Mouse (Mus musculus) lung, adult 2 months (tissue): ENCODE data around the gene Tnfrsf8. TPM values are rescaled to one million over a fixed set of nuclear protein-coding genes. Genes with fewer than 3 reads are reported as not detected.
"Not testable (repeated sequence)": the region's sequence is repeated elsewhere in the genome, so short reads cannot be mapped to it uniquely, and the experiment has no call there.

Experiments used
- DNase-seq: peaks from one replicate; pipeline ENCODE4 v3.0.0; 2022
- H3K4me1 ChIP-seq: fragments of 200-500 bp; 2 replicates; pipeline ENCODE4 v1.6.1; 2011; ENCODE audit warnings: low read length; ENCODE audit not compliant: control insufficient read depth, insufficient read depth
- H3K4me3 ChIP-seq: fragments of 200-500 bp; replicated peaks from 2 replicates; pipeline ENCODE3; 2011; ENCODE audit warnings: low read depth, mild to moderate bottlenecking, control low read depth, low read length; ENCODE audit errors: extremely low read depth
- CTCF ChIP-seq: fragments of 200-500 bp; IDR thresholded peaks from 2 replicates; pipeline ENCODE4 v1.5.1; 2011; ENCODE audit warnings: mild to moderate bottlenecking, low read length, control low read depth; ENCODE audit not compliant: insufficient read depth
- POLR2A ChIP-seq: fragments of 200-500 bp; IDR thresholded peaks from 2 replicates; pipeline ENCODE4 v1.6.1; 2011; ENCODE audit warnings: low read depth, mild to moderate bottlenecking, control low read depth, low read length, borderline replicate concordance; ENCODE audit errors: extremely low read depth
- WGBS: fragments of 180-500 bp; shearing (Covaris S2); methylation state at CpG from one replicate; pipeline ENCODE4 v1.1.7; 2018; 5-methylcytosine and 5-hydroxymethylcytosine counted together
- polyA plus RNA-seq: library from polyadenylated mRNA; depleted of rRNA; stranded (reverse); fragments of >200 nt; gene quantifications from 2 replicates; pipeline ENCODE4 v1.2.3, GENCODE M21; 2012; rRNA removed

The Tnfrsf8 gene
- 0.24 and 0.28 TPM in 2 replicates for polyA plus RNA-seq

DNA sequence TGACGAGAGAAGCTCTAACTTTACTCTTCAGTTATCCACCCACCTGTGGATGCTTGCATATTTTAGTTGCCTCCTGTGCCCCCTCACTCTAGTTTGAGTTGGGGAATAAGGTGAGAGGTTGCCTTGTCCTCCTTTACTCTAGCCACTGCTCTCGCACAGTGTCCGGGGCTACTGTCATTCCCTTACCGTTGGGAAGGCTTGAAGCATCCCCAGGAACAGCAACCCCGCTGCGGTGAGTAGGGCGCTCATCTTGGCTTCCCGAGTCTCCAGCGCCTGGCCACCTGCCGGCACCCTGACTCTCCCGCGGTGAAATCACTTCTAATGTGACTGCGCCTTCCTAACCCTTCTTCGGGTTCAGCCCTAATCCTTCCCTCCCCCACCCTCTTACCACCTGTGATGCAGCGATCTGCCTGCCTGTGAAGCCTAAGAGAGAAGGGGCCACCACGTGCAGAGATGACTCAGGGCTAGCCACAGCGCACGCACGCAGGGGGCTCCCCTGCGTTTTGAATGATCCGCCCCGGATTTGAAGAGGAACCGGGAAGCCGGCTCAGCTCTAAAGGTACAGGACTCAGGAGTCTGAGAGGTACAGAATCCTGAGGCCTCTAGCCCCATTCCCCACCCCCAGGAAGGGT, at the start of gene Tnfrsf8:
Gene Tnfrsf8, minus strand, starts transcription at position 329 of the 632 bp plus-strand sequence.
- H3K4me3 ChIP-seq, result no peak within 1 kb of the TSS
- 3% methylated on average over 24 of the region's 24 CpGs for WGBS
- no peaks in the 10 kb centered on the region for H3K4me1 ChIP-seq
- TF ChIP-seq POLR2A, result no peak
- no peak for TF ChIP-seq CTCF
- no peak for DNase-seq

DNA sequence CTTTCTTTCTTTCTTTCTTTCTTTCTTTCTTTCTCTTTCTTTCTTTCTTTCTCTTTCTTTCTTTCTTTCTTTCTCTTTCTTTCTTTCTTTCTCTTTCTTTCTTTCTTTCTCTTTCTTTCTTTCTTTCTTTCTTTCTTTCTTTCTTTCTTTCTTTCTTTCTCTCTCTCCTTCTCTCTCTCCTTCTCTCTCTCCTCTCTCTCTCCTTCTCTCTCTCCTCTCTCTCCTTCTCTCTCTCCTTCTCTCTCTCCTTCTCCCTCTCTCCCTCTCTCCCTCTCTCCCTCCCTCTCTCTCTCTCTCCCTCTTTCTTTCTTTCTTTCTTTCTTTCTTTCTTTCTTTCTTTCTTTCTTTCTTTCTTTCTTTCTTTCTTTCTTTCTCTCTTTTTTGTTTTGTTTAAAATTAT, 46.7 kb upstream of the Tnfrsf8 start:
- H3K4me1 ChIP-seq, H3K4me3 ChIP-seq, DNase-seq: not testable (repeated sequence)

DNA sequence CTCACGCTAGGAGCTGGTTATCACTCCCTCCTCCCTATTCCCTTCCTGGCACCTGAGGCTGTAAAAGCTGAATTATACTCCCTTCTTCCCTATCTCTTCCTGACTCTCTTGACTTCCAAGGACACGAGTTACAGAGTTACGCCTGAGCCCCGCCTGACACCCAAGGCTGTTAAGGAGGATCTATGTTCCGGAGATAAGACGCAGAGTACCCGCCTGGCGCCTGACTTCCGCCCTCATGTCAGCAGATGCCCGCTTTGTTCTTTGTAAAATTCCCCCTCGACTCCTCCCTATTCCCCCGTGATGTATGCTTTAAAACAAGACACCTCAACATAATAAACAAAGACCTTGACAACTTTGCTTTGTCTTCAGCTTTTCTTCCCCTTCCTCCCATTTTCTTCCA, 46.1 kb upstream of the Tnfrsf8 start:
- no peak for DNase-seq
- no peak for TF ChIP-seq POLR2A
- no peak for TF ChIP-seq CTCF
- Histone ChIP-seq H3K4me3 (no peak overlapping the region), H3K4me1 (no peaks in the 10 kb centered on the region)
- WGBS, result 9% methylated on average over 12 of the region's 12 CpGs

DNA sequence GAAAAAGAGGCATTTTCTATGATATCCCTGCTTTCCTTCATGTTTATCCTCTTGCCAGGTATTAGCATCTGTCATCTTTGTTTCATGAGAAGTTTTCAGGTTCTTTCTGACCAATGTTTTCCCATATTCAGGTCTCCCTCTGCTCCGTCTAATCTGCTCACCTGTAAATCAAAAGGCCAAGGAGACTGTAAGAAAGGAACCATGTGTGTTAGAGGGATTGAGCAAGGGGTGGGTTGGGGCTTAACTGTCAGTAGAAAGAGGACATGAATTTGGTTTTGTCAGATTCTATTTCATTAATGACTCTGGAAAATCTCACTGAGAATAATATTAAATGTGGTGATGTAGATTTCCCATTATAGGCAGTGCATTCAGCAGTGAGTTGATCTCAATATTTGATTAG, 45.6 kb upstream of the Tnfrsf8 start:
- no peak for DNase-seq
- WGBS, result 75% methylated on average over 1 of the region's 1 CpGs
- Histone ChIP-seq H3K4me1 (no peaks in the 10 kb centered on the region), H3K4me3 (no peak overlapping the region)
- TF ChIP-seq POLR2A (no peak), CTCF (no peak)

DNA sequence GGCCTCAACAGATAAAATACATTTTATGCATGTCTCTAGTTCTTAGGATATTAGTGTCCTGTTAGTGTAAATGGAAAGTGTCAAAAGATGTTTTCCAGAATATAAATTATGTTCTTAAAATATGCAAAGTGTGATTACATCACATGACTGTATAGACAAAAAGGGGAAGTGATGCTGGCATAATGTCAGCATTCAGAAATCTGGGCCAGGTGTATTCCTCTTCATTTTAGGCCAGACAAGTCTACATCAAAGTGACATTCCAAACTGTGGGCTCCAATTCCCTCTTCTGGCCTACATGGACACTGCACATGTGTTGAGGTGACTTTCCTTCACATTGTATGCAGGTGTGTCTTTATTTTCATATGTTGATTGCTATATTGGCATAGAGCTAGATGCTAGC, 41.3 kb upstream of the Tnfrsf8 start:
- no peak overlapping the region for H3K4me3 ChIP-seq
- no peaks in the 10 kb centered on the region for H3K4me1 ChIP-seq
- no peak for TF ChIP-seq CTCF
- no peak for TF ChIP-seq POLR2A
- no peak for DNase-seq

DNA sequence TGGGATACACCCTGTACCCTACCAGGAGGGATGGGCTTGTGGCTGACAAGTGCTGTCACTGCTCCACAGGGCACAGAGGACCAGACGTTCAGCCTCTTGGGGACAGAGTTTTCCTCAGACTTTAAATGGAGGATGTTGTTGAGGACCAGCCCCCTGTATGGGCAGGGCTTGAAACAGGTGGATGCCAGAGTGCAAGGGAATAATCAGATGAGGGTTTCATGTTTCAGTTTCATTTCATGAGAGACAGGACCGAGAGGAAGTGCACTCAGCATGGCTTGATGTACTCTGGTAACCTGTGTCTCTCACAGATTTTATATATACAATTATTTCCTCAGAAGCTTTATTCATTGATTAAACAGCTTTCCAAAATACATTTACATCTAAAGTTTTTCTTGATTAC, 38.9 kb upstream of the Tnfrsf8 start:
- TF ChIP-seq POLR2A, result no peak
- TF ChIP-seq CTCF, result no peak
- WGBS, result 11% methylated on average over 2 of the region's 2 CpGs
- no peaks in the 10 kb centered on the region for H3K4me1 ChIP-seq
- DNase-seq, result no peak
- no peak overlapping the region for H3K4me3 ChIP-seq

DNA sequence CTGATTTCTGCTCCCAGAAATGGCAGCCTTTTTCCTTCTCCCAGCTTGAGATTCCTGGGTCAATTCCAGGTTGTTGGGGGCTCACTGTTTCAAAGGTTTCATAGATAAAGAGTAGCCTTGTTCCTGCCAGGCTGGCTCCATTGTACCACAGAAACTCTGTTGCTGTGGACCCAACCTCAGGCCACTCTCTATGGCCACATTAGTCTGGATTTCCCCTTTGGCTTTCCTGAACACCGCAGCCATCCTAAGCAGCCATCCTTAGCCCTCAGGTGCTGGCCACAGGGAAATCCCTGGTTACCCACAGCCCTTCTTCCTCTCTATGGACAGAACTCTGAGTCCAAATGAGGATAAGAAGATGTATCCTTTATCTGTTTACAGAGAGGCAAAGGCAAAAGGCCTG, 30.0 kb upstream of the Tnfrsf8 start:
- TF ChIP-seq CTCF (no peak), POLR2A (no peak)
- no peak for DNase-seq
- Histone ChIP-seq H3K4me3 (no peak overlapping the region), H3K4me1 (no peaks in the 10 kb centered on the region)
- 93% methylated on average over 1 of the region's 1 CpGs for WGBS

DNA sequence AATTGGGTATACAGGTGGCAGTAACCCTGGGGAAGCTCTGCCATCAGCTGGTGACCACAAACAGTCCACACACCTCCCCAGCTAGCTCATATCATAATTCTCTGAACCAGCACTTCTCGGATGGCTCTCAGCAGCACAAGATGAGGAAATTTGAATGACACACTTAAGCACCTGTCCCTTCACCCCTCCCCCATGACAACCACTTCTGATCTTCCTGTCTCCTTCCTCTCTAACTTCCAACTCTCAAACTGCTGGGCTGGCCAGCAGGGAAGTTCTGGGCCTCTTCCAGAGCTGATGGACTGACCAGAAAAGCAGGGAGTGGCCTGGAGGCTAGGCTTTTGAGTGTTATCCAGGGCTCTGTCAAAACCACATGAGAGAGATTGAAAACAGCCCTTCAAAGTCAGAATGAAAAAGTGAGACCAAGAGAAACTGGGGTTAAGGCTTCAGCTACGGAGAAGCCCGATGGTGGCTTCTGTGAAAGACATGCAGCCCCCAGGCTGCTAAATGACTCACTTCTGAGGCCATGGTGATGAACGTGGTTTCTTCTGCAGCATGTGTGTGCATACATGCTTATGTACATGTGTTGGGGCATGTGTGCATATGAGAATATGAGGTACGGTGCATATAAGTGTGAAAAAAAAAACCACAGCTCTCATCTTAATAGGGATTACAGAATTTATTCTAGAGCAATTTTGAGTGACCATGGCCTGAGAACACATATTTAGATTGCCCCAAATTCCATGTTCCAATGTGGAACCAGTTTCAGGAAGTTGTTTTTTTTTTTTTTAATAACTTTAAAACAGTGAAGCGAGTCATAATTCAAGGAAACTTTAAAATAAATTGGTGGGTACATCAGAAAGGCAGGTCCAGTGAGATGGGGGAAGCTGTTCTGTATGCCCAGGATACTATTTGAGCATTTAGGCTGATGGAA, 27.2 kb upstream of the Tnfrsf8 start:
- no peaks in the 10 kb centered on the region for H3K4me1 ChIP-seq
- no peak overlapping the region for H3K4me3 ChIP-seq
- WGBS, result 71% methylated on average over 6 of the region's 6 CpGs
- no peak for TF ChIP-seq CTCF
- TF ChIP-seq POLR2A, result no peak
- no peak for DNase-seq

DNA sequence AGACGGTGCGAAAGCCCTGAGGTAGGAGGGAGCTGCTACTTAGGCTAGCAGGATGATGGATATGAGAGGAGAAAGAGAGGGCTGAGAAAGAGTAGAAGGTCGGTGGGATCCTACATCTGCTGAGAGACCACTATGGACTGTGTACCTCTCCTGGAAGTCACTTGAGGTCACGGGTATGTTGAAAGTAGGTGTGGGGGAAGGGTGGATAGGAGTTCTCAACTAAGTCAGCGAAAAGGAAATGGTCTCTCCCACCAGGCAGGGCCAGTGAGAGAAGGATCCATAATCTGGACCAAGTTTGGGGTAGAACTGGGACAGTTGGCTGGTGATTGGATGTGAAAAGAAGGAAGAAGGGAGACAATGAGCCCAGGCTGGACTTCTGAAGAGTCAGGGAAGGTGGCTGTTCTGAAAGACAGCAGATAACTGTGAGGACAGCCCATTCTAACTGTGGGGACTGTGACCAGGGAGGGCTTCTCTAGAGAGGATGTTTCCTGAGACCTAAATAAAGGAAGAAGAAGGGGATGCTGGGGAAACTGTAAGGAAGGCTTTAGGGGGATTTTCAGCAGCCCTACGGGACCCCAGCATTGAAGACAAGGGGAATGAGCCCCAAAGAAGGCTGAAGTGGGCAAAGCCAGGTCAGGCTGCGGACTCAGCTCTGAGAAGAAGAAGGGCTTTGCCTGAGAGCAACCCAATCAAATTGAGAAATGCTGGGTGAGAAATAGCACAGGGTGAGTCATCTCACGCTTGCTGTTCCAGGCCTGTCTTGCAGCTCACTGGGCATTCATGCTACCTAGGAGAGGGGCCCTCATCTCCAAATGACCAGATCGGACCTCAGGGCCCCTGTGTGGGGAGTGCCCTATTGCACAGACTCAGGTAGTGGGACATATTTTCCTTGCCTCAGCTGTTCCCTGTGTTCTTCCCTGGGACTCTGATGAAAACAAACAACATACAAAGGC, 23.2 kb upstream of the Tnfrsf8 start:
- 70% methylated on average over 9 of the region's 9 CpGs for WGBS
- no peak for TF ChIP-seq POLR2A
- no peak overlapping the region for H3K4me3 ChIP-seq
- H3K4me1 ChIP-seq, result no peaks in the 10 kb centered on the region
- no peak for DNase-seq

DNA sequence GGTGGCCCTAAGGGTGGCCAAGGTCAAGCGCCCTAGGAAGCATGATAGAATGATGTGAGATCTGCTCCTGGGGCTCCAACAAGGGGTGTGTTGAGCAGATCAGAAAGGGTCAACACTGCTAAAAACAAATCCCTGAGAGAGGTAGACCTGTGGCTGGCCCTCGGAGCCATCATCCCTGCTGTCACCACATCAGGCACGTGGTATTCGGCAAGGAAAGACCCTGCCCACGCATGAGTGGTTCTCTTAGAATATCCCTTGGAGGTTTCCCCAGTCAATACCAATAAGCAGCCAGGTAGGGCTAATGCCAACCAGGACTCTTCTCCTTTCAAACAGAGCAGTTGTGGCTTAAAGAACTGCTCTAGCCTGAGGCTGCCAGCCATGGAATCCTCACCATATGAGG, 21.6 kb upstream of the Tnfrsf8 start:
- 85% methylated on average over 5 of the region's 5 CpGs for WGBS
- no peak for DNase-seq
- Histone ChIP-seq H3K4me1 (no peaks in the 10 kb centered on the region), H3K4me3 (no peak overlapping the region)
- TF ChIP-seq CTCF (no peak), POLR2A (no peak)
